Mouse (Mus musculus): ENCODE measurements around the gene Fxyd5. TPM values are rescaled to one million over a fixed set of nuclear protein-coding genes. Genes with fewer than 3 reads are reported as not detected.
A peak's percentile ranks its signal among the peaks of the same experiment; 100 is the strongest.

The Fxyd5 gene
- total RNA-seq, 2 experiments from 2014 or later, result 30.0 to 31.2 TPM

- DNase-seq (ENCODE audit: low spot score in 2 of 2), result no peak
These were observed 25.6 kb upstream of the Fxyd5 start for GRCm38 (mm10) chr7:31067836-31068235.

GRCm38 (mm10) chr7:31063074-31063560, 20.8 kb upstream of the Fxyd5 start:
- no peak for DNase-seq (ENCODE audit: low spot score in 2 of 2)

DNA sequence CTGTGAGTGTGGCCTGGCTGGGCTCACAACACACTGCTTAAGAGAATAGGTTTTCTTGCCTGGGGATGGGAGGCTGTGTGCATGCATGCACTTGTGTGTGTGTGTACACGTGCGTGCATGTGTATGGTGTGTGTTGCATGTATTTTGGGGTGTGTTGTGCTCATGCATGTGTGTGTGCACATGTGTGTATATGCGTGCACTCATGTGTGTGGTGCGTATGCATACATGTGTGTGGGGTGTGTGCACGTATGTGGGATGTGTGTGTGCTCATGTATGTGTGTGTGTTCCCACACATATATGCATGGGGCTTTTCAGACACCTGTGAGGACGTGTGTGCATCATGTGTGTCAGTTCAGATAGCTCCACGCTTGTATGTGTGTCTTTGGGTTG, 18.3 kb upstream of the Fxyd5 start:
- no peak for DNase-seq (ENCODE audit: low spot score in 2 of 2)

DNA sequence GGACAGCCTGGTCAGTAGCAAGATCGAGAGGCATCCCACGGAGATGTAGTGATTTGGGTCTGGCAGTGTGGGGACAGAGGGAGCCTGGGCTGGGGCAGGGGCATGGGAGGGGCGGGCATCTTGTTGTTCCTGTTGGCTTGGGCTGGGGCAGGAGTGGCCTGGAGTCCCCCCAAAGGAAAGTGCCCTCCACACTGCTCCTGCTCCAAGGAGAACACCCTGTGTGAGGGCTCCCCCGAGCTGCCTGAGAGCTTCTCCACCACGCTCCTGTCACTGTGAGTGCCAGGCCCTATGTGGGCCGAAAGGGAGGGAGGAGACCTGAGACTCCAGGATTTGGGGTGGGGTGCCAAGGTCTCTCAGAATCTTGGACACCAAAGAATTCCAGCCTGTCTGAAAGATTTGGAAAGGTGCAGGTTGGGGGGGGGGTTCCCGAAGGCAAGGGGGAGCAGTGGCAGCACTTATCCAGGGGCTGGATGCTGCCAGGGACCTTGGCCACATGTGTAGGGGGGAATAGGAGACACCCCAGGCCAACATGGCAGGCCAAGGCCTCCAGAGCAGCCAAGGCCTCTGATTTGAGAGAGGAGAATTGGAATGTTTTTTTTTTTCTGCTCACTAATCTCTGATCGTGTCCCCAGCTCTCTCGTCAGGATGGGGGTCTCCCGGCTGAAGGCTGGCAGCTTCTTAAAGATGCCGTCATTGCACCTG, 17.8 kb upstream of the Fxyd5 start:
- no peak for DNase-seq (ENCODE audit: low spot score in 2 of 2)

GRCm38 (mm10) chr7:31059108-31059507, 16.8 kb upstream of the Fxyd5 start, which contains the start of gene Lgi4:
Lgi4 (plus strand) TSS chr7:31059342.
- DNase-seq (ENCODE audit: low spot score in 2 of 2), result peak; percentile 74 to 81

DNA sequence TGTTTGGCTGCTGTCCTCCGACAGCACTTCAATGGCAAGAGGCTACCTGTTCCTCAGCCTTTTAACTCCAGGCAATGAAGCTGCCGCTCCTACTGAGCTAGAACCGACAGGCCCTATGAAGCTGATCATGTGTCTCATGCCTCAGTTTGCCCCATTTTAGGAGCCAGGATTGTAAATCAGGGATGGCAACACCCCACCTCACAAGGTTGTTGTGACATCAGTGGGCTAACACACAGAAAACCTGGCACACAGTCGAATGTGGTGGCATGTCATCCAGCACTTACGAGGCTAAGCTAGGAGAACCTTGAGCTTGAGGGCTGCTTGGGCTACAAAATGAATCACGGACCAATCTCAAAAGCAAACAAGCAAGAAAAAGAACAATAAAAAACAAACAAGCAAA, 15.9 kb upstream of the Fxyd5 start:
- DNase-seq (ENCODE audit: low spot score in 2 of 2), result no peak

GRCm38 (mm10) chr7:31057730-31058129, 15.4 kb upstream of the Fxyd5 start:
- no peak for DNase-seq (ENCODE audit: low spot score in 2 of 2)

DNA sequence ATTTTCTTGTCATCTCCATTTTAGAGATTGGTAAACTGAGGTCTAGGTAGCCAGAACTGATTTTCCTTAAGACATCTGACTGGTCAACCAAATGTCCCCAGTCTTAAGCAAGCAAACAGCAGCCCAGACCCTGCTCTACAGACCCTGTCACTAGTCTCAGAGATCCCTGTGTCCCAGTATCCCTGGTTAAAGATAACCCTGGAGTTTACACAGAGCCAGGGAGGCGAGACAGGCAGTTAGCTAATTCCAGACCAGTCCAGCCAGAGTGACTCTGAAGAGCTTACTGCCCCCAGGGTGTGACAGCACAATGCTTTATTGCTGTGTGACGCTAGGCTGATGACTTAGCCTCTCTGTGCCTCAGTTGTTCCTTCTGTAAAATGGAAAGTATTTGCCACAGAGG, 14.8 kb upstream of the Fxyd5 start, which contains the start of gene Fxyd1:
Gene Fxyd1 (minus strand): TSS at position 129 of the 400 bp plus-strand sequence.
- no peak for DNase-seq (ENCODE audit: low spot score in 2 of 2)

- no peak for DNase-seq (ENCODE audit: low spot score in 2 of 2)
These were observed 14.2 kb upstream of the Fxyd5 start for GRCm38 (mm10) chr7:31056448-31056847.

DNA sequence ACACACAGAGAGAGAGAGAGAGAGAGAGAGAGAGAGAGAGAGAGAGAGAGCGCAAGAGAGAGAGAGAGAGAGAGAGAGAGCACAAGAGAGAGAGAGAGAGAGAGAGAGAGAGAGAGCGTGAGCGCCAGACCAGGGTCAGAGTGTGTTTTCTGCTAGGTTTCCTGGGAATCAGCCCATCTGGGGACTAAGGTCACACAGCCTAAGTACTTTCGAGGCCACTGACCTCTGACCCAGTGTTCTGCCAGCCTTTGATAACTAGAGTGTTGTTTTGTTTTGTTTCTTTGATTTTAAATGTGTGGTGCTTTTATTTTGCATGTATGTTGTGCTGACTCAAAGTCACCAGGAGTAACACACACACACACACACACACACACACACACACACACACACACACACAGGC, 13.6 kb upstream of the Fxyd5 start:
- DNase-seq (ENCODE audit: low spot score in 2 of 2), result no peak

- DNase-seq (ENCODE audit: low spot score in 2 of 2), result peak; percentile 58 to 60
These were observed 13.1 kb upstream of the Fxyd5 start for GRCm38 (mm10) chr7:31055354-31055824.

DNA sequence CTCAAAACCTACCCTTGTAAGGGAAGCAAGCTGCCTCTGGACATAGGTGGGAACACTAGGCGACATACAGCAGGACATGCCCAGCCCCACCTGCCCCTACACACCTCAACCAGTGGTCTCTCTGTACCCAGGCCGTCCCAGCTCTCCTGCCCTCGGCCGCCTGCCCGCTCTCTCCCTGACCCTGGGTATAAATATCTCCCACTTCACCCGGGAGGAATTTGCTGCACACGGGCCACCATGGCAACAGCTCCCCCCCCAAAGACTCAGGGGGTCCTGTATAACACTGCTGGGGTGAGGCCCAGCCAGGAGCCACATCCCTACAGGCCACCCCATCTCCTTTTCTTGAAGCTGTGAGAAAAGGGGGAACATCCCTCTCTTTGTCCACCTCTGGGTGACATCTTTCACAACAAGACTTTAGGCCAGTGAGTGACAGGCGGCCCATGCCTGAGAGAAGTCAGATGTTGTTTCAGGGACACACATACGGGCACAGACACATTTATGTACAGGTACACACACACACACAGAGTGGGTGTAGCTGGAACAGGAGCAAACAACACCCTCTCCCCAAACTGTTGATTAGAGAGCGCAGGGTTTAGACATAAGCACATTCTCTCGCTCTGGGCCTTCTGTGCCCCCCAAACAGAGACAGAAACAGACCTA, 12.5 kb upstream of the Fxyd5 start:
- no peak for DNase-seq (ENCODE audit: low spot score in 2 of 2)

- no peak for DNase-seq (ENCODE audit: low spot score in 2 of 2)
These were observed 11.7 kb upstream of the Fxyd5 start for GRCm38 (mm10) chr7:31053882-31054447.

GRCm38 (mm10) chr7:31052636-31053434, 10.6 kb upstream of the Fxyd5 start:
- DNase-seq (ENCODE audit: low spot score in 2 of 2), result no peak

GRCm38 (mm10) chr7:31052251-31052635, 10.0 kb upstream of the Fxyd5 start:
- no peak for DNase-seq (ENCODE audit: low spot score in 2 of 2)

DNA sequence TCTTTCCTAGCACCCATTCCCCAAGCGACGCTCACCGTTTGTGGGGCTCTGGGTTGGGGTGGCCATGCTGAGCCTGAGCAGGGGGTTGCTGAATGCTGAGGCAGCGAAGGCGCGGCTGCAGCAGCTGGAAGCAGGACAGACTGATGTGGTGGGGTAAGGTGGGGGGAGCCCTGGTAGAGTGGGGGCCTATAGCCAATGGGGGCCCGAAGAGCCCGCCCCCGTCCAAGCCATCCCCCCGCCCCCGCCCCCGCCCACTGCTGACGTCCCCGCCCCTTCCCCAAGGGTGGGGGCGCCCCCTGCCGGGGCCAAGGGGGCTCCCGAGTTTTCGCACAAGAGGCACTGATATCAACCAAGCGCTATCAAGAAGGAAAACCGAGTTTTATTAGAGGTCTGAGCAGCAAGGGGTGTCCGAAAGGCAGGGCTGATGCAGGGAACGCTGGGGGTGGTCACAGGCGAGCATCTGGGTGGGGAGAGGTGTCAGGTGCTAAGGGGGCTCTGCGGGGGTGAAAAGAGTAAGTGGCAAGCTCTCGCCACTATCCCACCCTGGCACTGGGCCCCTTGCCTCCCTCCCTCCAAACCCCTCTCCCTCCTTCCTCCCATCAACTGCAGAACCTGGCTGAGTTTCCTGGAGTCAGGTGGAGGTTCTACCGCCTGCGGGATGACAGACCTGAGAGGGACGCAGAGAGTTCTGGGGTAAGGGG, 9.2 kb upstream of the Fxyd5 start, which contains the start of gene Fxyd7:
Gene Fxyd7 (minus strand): TSS at position 147 of the 701 bp plus-strand sequence.
- no peak for DNase-seq (ENCODE audit: low spot score in 2 of 2)

DNA sequence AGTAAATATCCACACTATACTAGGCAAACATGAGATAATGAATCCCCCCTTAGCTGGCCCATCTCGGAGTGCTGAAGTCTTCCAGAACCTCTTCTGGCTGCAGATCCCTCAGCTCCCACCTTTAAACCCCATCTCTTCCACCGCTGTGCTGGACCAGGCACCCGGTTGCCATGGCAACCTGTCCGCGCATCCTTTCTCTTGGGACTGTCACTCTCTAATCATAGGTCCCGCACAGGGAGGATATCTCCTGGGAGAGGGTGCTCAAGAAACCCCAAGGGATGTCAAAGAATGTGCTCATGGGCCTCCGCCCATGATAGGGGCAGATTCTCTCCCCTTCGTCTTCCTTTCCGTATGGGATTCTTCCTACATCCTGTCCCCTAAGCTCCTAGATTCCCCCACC, 8.6 kb upstream of the Fxyd5 start:
- no peak for DNase-seq (ENCODE audit: low spot score in 2 of 2)

- no peak for DNase-seq (ENCODE audit: low spot score in 2 of 2)
These were observed 8.2 kb upstream of the Fxyd5 start for GRCm38 (mm10) chr7:31050487-31050886.

- DNase-seq (ENCODE audit: low spot score in 2 of 2), result no peak
These were observed 7.6 kb upstream of the Fxyd5 start for GRCm38 (mm10) chr7:31049846-31050281.

DNA sequence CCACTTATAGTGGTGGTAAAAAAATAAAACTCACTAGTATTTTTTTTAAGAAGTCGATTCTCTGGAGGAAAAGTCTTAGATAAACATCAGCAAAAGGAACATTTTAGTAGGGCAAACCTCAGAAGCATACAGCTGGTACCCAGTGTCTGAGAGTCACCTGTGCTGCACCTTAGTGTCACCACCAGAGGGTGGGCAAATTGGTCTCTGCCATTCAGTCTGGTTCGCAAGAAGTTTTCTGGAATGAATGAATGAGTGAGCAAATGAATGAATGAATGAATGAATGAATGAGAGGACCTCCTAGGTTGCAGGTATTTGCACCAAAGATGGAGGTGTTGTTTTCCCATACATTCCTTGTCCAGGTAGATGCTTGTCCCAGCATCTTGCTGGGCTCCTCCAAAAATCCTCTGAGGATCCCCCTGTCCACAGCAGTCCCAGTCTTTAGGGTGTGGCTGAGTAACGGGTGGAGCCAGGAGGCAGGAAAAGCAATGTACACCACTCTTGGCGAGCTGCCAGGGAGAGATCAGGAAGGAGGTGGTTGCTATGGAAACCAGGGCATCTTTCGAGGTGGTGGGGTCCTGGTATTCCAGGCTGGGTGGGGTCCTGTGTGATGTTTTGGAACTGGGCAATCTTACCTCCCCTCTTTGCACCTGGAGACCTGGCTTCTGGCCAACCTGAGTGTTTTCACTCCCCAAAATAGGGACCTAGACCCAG, 7.0 kb upstream of the Fxyd5 start:
- DNase-seq (ENCODE audit: low spot score in 2 of 2), result no peak
